Mouse (Mus musculus): ENCODE measurements around the gene Cdk14.

GRCm38 (mm10) chr5:4767896-4768295 is 652.2 kb downstream of the Cdk14 start:
- TF ChIP-seq CTCF (IDR thresholded peaks at IDR 0.05; ENCODE audit: low read depth) (no peak), EP300 (IDR thresholded peaks at IDR 0.05; ENCODE audit: low read depth) (no peak)
